Mouse (Mus musculus) midbrain, embryonic 13.5 days (tissue): ENCODE data around the gene Gm45015. TPM values are rescaled to one million over a fixed set of nuclear protein-coding genes. Genes with fewer than 3 reads are reported as not detected.
"Not testable (repeated sequence)": the region's sequence is repeated elsewhere in the genome, so short reads cannot be mapped to it uniquely, and the experiment has no call there.

ENCODE experiments used
- ATAC-seq: fragments of 200-750 bp; cut with Nextera tagmentation; 2 replicates; pipeline ENCODE4 v1.8.0; 2017; ENCODE audit warnings: mild to moderate bottlenecking, moderate TSS enrichment, moderate library complexity
- H3K27ac ChIP-seq: fragments of 300-500 bp; sonication (generic); 2 replicates; pipeline ENCODE4 v1.5.1; 2015; ENCODE audit warnings: inconsistent platforms, mild to moderate bottlenecking, moderate library complexity
- H3K27me3 ChIP-seq: fragments of 300-500 bp; sonication (generic); 2 replicates; pipeline ENCODE4 v1.6.1; 2015; ENCODE audit warnings: mild to moderate bottlenecking, inconsistent platforms
- H3K36me3 ChIP-seq: fragments of 300-500 bp; sonication (generic); 2 replicates; pipeline ENCODE4 v1.6.1; 2015; ENCODE audit warnings: mild to moderate bottlenecking, inconsistent platforms
- H3K4me1 ChIP-seq: fragments of 300-500 bp; sonication (generic); replicated peaks from 2 replicates; pipeline ENCODE4 v1.6.1; 2015; ENCODE audit warnings: inconsistent platforms
- H3K4me2 ChIP-seq: fragments of 300-500 bp; sonication (generic); replicated peaks from 2 replicates; pipeline ENCODE4 v1.6.1; 2015; ENCODE audit warnings: moderate library complexity, mild to moderate bottlenecking, inconsistent platforms
- H3K4me3 ChIP-seq: fragments of 300-500 bp; sonication (generic); replicated peaks from 2 replicates; pipeline ENCODE4 v1.5.1; 2015; ENCODE audit warnings: mild to moderate bottlenecking, inconsistent platforms
- H3K9ac ChIP-seq: fragments of 300-500 bp; sonication (generic); replicated peaks from 2 replicates; pipeline ENCODE4 v1.6.1; 2015; ENCODE audit warnings: mild to moderate bottlenecking, inconsistent platforms
- H3K9me3 ChIP-seq: fragments of 300-500 bp; sonication (generic); 2 replicates; pipeline ENCODE4 v1.6.1; 2016; ENCODE audit warnings: mild to moderate bottlenecking, inconsistent platforms
- WGBS: fragments of 180-500 bp; shearing (Covaris S2); methylation state at CpG from one replicate; pipeline ENCODE4 v1.1.7; 2015; 5-methylcytosine and 5-hydroxymethylcytosine counted together
- polyA plus RNA-seq: library from polyadenylated mRNA; unstranded; fragments of >200 nt; fragmentation: Nextera tagmentation; extraction: Ambion mirVana; gene quantifications from 2 replicates; pipeline ENCODE4 v1.2.1, GENCODE M21; 2015

Gene Gm45015
- polyA plus RNA-seq, 1 experiment from 2014 or later = not detected

DNA sequence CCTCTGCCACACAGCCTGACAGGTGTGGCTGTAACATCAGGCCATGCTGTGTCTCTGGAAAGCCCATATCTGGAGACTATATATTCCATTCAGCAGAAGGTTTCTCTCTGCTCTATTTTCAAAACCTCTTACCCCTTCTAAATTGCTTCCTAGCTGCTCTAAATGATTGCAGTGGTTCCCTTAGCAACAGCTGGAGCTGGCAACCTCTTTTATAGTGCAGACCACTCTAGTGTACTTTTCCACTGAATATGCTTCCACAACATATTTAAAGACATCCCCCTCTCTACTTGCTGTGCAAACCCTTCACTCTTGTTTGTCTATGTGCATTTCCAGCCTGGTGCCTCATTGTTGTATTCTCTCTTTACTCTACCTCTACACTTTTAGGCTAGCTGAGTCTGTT lies 3.1 kb downstream of the Gm45015 start:
- Histone ChIP-seq H3K4me3 (no peak overlapping the region), H3K9me3 (no peaks in the 10 kb centered on the region), H3K36me3 (no peaks in the 10 kb centered on the region), H3K27me3 (no peaks in the 10 kb centered on the region), H3K27ac (no peak overlapping the region), H3K9ac (no peak overlapping the region), H3K4me1 (no peaks in the 10 kb centered on the region), H3K4me2 (no peak overlapping the region)
- no peak for ATAC-seq

GRCm38 (mm10) chrX:73327215-73327614 lies 9.4 kb downstream of the Gm45015 start:
- 69% methylated on average over 2 of the region's 2 CpGs for WGBS
- no peaks in the 10 kb centered on the region for H3K9me3 ChIP-seq
- no peak overlapping the region for H3K27ac ChIP-seq
- no peak overlapping the region for H3K4me2 ChIP-seq
- no peaks in the 10 kb centered on the region for H3K27me3 ChIP-seq
- H3K9ac ChIP-seq = no peak overlapping the region
- H3K4me3 ChIP-seq = no peak overlapping the region
- no peaks in the 10 kb centered on the region for H3K4me1 ChIP-seq
- ATAC-seq = no peak
- no peaks in the 10 kb centered on the region for H3K36me3 ChIP-seq

DNA sequence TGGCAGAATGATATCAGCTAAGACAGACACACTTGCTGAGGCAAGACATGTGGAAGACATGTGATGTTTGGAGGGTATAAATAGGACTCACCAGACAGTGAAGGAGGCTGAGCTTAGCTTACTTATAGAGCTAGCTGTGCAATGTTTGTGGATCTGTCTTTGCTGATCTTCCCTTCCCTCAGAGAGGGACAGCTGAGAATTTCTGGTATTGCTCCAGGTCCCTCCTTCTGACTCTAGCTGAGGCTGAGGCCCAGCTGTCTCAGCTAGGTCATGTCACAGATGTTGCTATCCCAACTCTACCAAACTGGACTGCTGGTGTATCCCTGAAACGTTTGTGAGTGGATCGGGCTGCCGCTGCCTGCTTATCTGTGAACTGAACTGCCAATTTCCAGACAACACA lies 15.6 kb downstream of the Gm45015 start:
- H3K4me2 ChIP-seq = no peak overlapping the region
- H3K27ac ChIP-seq = no peak overlapping the region
- no peak for ATAC-seq
- no peaks in the 10 kb centered on the region for H3K36me3 ChIP-seq
- no peaks in the 10 kb centered on the region for H3K9me3 ChIP-seq
- H3K27me3 ChIP-seq = no peaks in the 10 kb centered on the region
- no peak overlapping the region for H3K4me3 ChIP-seq
- 80% methylated on average over 3 of the region's 3 CpGs for WGBS
- no peak overlapping the region for H3K9ac ChIP-seq
- H3K4me1 ChIP-seq = no peaks in the 10 kb centered on the region

DNA sequence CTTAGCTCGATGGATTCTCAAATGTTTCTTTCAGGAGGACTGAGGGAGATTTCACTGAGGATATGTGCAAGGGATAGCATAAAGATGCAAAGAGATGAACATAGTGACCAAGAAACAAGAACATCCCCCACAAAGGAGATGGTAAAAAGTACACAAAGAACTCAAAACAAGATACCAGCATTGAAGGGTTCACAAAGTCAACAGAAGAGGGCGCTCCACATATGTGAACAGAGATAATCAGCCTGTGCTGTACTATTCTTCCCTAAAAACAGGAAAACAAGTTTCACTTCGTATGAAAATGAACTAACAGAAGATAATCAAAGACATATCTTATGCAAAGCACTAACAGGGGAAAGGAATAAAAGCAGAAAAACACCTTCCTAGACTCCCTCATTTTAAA lies 24.1 kb downstream of the Gm45015 start:
- 46% methylated on average over 3 of the region's 3 CpGs for WGBS
- no peak overlapping the region for H3K4me3 ChIP-seq
- H3K27ac ChIP-seq = no peak overlapping the region
- no peak overlapping the region for H3K4me2 ChIP-seq
- ATAC-seq = no peak
- no peaks in the 10 kb centered on the region for H3K4me1 ChIP-seq
- H3K9me3 ChIP-seq = no peaks in the 10 kb centered on the region
- H3K9ac ChIP-seq = no peak overlapping the region
- H3K36me3 ChIP-seq = no peaks in the 10 kb centered on the region
- no peaks in the 10 kb centered on the region for H3K27me3 ChIP-seq

DNA sequence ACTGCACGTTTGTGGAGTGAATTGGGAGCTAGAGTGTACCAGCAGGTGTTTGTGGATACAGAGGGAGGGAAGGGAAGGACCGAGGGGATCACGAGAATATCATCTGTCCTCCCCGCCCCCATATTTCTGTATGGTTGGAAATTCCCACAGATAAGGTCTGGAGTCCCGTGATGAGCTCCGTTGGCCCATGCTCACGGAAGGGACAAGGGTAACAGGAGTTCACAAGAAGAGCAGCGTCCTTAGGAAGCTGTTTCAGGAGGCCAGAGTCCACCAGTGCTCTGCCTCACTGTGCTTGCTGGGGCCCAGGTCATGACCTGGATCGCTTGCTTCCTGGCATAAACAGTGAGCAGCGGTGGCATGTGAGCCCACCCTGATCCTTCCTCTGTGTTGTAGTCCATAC lies 40.9 kb downstream of the Gm45015 start:
- H3K4me3 ChIP-seq, H3K27me3 ChIP-seq, ATAC-seq, H3K9me3 ChIP-seq, H3K27ac ChIP-seq, H3K36me3 ChIP-seq, H3K4me1 ChIP-seq, H3K9ac ChIP-seq, H3K4me2 ChIP-seq: not testable (repeated sequence)
- WGBS = 76% methylated on average over 9 of the region's 10 CpGs

DNA sequence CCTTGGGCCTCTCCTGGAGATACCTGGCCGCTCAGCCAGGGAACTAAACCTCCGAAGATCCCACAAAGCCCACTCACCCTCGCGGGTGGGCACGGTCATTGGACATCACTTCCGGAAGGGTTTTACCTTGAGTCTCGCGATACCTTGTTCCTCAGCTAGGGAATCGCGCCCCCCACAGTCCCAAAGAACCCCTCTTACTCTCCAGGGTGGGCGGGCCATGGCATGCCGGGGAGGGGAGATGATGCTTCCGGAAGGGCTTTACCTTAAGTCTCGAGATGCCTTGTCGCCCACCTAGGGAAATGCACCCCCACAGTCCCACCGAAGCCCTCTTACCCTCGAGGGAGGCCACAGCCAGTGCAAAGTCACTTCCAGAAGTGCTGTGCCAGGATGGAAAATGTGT lies 43.8 kb downstream of the Gm45015 start, which contains the start of the genes Xlr5a and Xlr5c:
TSS of gene Xlr5a (minus strand) at position 101 of the 400 bp plus-strand sequence.
TSS of gene Xlr5c (minus strand) at position 101 of the 400 bp plus-strand sequence.
- not testable (repeated sequence) for H3K9me3 ChIP-seq, H3K27me3 ChIP-seq, H3K9ac ChIP-seq, ATAC-seq, H3K36me3 ChIP-seq, H3K4me3 ChIP-seq, H3K27ac ChIP-seq, H3K4me2 ChIP-seq, H3K4me1 ChIP-seq
- 94% methylated on average over 15 of the region's 17 CpGs for WGBS

Other genes with a start within 250 kb of the Gm45015 start
- 5.4 and 5.5 TPM in 2 replicates for gene Xlr3a, start 239.7 kb downstream of the Gm45015 start, polyA plus RNA-seq
- gene Gm14685, start 219.8 kb downstream of the Gm45015 start, polyA plus RNA-seq = 0.65 and 1.2 TPM in 2 replicates
- not detected in 2 replicates for gene Xlr5b, start 188.0 kb downstream of the Gm45015 start, polyA plus RNA-seq
- gene DXBay18, start 187.4 kb downstream of the Gm45015 start, polyA plus RNA-seq = 0.63 and 0.90 TPM in 2 replicates
- not detected in 2 replicates for gene Spin2d, start 159.9 kb downstream of the Gm45015 start, polyA plus RNA-seq
- gene Xlr3b, start 144.6 kb downstream of the Gm45015 start, polyA plus RNA-seq = 16.4 and 20.6 TPM in 2 replicates
- gene Xlr4b, start 122.5 kb downstream of the Gm45015 start, polyA plus RNA-seq = 0.90 and 1.0 TPM in 2 replicates
- gene F8a, start 108.5 kb downstream of the Gm45015 start, polyA plus RNA-seq = 29.6 and 34.5 TPM in 2 replicates
- gene Xlr4c, start 93.7 kb downstream of the Gm45015 start, polyA plus RNA-seq = 0.39 TPM in 1 of 2 replicates, not detected in the other
- 0.13 and 0.23 TPM in 2 replicates for gene Xlr3c, start 71.5 kb downstream of the Gm45015 start, polyA plus RNA-seq
- gene Xlr5a, start 43.9 kb downstream of the Gm45015 start, polyA plus RNA-seq = not detected in 2 replicates
- not detected in 2 replicates for gene Xlr5c, start 43.9 kb downstream of the Gm45015 start, polyA plus RNA-seq
- gene Zfp275, start 5.8 kb upstream of the Gm45015 start, polyA plus RNA-seq = 11.5 and 12.2 TPM in 2 replicates
- not detected in 2 replicates for gene Gm18336, start 61.9 kb upstream of the Gm45015 start, polyA plus RNA-seq
- 0.63 and 0.80 TPM in 2 replicates for gene Zfp92, start 74.3 kb upstream of the Gm45015 start, polyA plus RNA-seq
- not detected in 2 replicates for gene Trex2, start 98.5 kb upstream of the Gm45015 start, polyA plus RNA-seq
- gene Haus7, start 122.2 kb upstream of the Gm45015 start, polyA plus RNA-seq = 72.8 and 80.9 TPM in 2 replicates
- gene Bgn, start 146.8 kb upstream of the Gm45015 start, polyA plus RNA-seq = 16.7 and 21.2 TPM in 2 replicates
- gene Atp2b3, start 166.2 kb upstream of the Gm45015 start, polyA plus RNA-seq = 2.6 and 2.8 TPM in 2 replicates